8 mouse cellular contexts compared by ENCODE assay signal in the genomic region with DNA sequence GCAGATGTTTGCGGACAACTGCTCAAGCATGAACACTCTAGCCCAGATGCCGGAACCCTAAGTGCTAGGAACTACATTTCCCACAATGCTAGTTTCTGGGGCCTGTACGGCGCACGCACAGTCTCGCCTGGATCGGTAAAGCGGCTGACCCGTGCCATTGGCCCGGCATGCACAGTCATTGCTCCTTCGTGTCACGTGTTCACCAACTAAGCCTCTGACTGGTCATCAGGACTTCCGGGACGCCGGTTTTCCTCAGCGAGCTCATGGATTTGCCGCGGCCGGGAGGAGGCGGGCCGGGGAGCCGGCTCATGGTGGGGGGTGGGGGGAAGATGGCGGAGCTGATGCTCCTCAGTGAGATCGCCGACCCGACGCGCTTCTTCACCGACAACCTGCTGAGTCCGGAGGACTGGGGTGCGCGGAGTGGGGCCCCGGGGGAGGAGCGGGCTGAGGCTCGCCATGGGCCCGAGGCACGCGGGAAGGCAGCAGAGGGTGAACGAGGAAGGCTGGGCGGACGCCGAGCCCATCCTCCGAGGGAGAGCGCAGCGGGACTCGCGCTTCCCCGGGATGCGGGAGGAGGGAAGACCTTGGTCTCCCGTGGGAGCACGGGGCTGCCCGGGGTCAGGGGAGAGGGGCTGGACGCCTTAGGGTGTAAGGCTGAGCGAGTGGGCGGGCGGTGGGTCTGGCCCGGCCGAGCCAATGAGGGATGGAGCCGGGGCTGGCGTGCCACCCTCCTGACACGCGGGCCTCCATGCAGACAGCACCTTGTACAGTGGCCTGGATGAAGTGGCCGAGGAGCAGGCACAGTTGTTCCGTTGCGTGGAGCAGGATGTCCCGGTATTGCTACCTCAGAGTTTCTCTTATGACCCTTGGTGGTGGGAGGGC. TPM values are rescaled to one million over a fixed set of nuclear protein-coding genes. Genes with fewer than 3 reads are reported as not detected.
DNase-seq lines count a peak whose midpoint lies in the region; ATAC-seq and TF ChIP-seq lines count a peak whose summit lies in the region.

A gene (plus strand): TSS at position 241 of the 882 bp plus-strand sequence.

- peak; percentile 97 for ATAC-seq in heart, embryonic 15.5 days (replicated peaks; ENCODE audit: insufficient number of reproducible peaks, insufficient read depth, low FRiP score, low read depth)
- ATAC-seq in liver, embryonic 14.5 days (ENCODE audit: insufficient read depth), result peak; percentile 96
- ATAC-seq in neural tube, embryonic 11.5 days (ENCODE audit: insufficient read depth, low FRiP score, low TSS enrichment), result peak; percentile 97
- ATAC-seq in stomach, postnatal 0 days (ENCODE audit: low FRiP score, low TSS enrichment), result peak; percentile 96

- TF ChIP-seq CTCF in liver, embryonic 14.5 days (IDR thresholded peaks at IDR 0.05; ENCODE audit: low read depth), result no peak
- no peak; the same call in 1 of the 2 replicates for TF ChIP-seq CTCF in stomach, postnatal 0 days (IDR thresholded peaks at IDR 0.05; ENCODE audit: low read depth)

- H3K27ac ChIP-seq in forebrain, embryonic 10.5 days, result peak within 1 kb of the TSS; percentile 95
- peak within 1 kb of the TSS; percentile 76 for H3K27ac ChIP-seq in heart, embryonic 15.5 days
- H3K27ac ChIP-seq in liver, embryonic 14.5 days, result peak within 1 kb of the TSS; percentile 39; the same call in 1 of the 2 replicates
- peak within 1 kb of the TSS; percentile 20; the same call in 1 of the 2 replicates for H3K27ac ChIP-seq in neural tube, embryonic 11.5 days (ENCODE audit: low read depth, low read length)
- peak within 1 kb of the TSS; percentile 83 for H3K27ac ChIP-seq in stomach, postnatal 0 days (replicated peaks)

- no peaks in the 10 kb centered on the region for H3K9me3 ChIP-seq in forebrain, embryonic 10.5 days
- H3K9me3 ChIP-seq in heart, embryonic 15.5 days (replicated peaks), result no peaks in the 10 kb centered on the region
- no peaks in the 10 kb centered on the region for H3K9me3 ChIP-seq in liver, embryonic 14.5 days (ENCODE audit: control insufficient read depth, low read length)
- H3K9me3 ChIP-seq in neural tube, embryonic 11.5 days (ENCODE audit: control insufficient read depth, low read length), result no peaks in the 10 kb centered on the region
- no peaks in the 10 kb centered on the region for H3K9me3 ChIP-seq in stomach, postnatal 0 days (ENCODE audit: control insufficient read depth, low read length)

- H3K9ac ChIP-seq in heart, embryonic 15.5 days, result peak within 1 kb of the TSS; percentile 88
- peak within 1 kb of the TSS; percentile 83 for H3K9ac ChIP-seq in liver, embryonic 14.5 days (replicated peaks)
- peak within 1 kb of the TSS; percentile 91 for H3K9ac ChIP-seq in neural tube, embryonic 11.5 days (ENCODE audit: low read length)
- peak within 1 kb of the TSS; percentile 87 for H3K9ac ChIP-seq in stomach, postnatal 0 days (ENCODE audit: low read length)

- H3K4me2 ChIP-seq in heart, embryonic 15.5 days, result peak within 1 kb of the TSS; percentile 84
- H3K4me2 ChIP-seq in liver, embryonic 14.5 days (ENCODE audit: low read depth), result peak within 1 kb of the TSS; percentile 86
- peak within 1 kb of the TSS; percentile 70 for H3K4me2 ChIP-seq in neural tube, embryonic 11.5 days (ENCODE audit: low read depth)
- H3K4me2 ChIP-seq in stomach, postnatal 0 days (replicated peaks; ENCODE audit: low read depth), result peak within 1 kb of the TSS; percentile 77

- peak within 1 kb of the TSS; percentile 99 for H3K4me3 ChIP-seq in forebrain, embryonic 10.5 days
- peak within 1 kb of the TSS; percentile 100 for H3K4me3 ChIP-seq in heart, embryonic 15.5 days
- peak within 1 kb of the TSS; percentile 89 to 93 for H3K4me3 ChIP-seq in liver, embryonic 14.5 days (ENCODE audit: insufficient read depth in 1 of 2, low read depth in 2 of 2, low read length in 2 of 2)
- H3K4me3 ChIP-seq in neural tube, embryonic 11.5 days (ENCODE audit: low read depth, low read length), result peak within 1 kb of the TSS; percentile 94
- H3K4me3 ChIP-seq in stomach, postnatal 0 days (ENCODE audit: low read depth, low read length), result peak within 1 kb of the TSS; percentile 95

- whole genome bisulfite sequencing in forebrain, embryonic 10.5 days, result 2% methylated on average over 66 of the region's 66 CpGs
- under 1% methylated on average over 66 of the region's 66 CpGs for WGBS in heart, embryonic 15.5 days
- under 1% methylated on average over 66 of the region's 66 CpGs for WGBS in liver, embryonic 14.5 days (ENCODE audit: insufficient replicate concordance)
- 1% methylated on average over 65 of the region's 66 CpGs for WGBS in neural tube, embryonic 11.5 days
- WGBS in stomach, postnatal 0 days, result under 1% methylated on average over 59 of the region's 66 CpGs

- DNase-seq in CD8-positive naive resting alpha-beta T cell, adult 2 months (ENCODE audit: low read depth in 2 of 2, low spot score in 2 of 2), result peak; percentile 91 to 92
- DNase-seq in c-Kit-positive CD71-negative TER-119-negative erythroid progenitor cells, embryonic 14.5 days (ENCODE audit: low read depth), result peak; percentile 92
- peak; percentile 96 for DNase-seq in forebrain, embryonic 10.5 days (ENCODE audit: extremely low spot score, low spot score)
- peak; percentile 97 to 100 for DNase-seq in kidney, postnatal 25 days
- peak; percentile 97 to 98 (median 97) for DNase-seq in liver, embryonic 14.5 days (ENCODE audit: low read depth in 3 of 3, low spot score in 3 of 3)
- DNase-seq in neural tube, embryonic 11.5 days (ENCODE audit: low spot score), result peak; percentile 94
- peak; percentile 96 for DNase-seq in stomach, postnatal 0 days (ENCODE audit: low spot score)

- no peaks in the 10 kb centered on the region for H3K27me3 ChIP-seq in forebrain, embryonic 10.5 days (ENCODE audit: poor library complexity, severe bottlenecking)
- H3K27me3 ChIP-seq in heart, embryonic 15.5 days, result no peaks in the 10 kb centered on the region
- H3K27me3 ChIP-seq in liver, embryonic 14.5 days (ENCODE audit: control insufficient read depth, insufficient read depth, low read length), result no peaks in the 10 kb centered on the region; the same call in 1 of the 2 replicates
- H3K27me3 ChIP-seq in neural tube, embryonic 11.5 days (ENCODE audit: control insufficient read depth, insufficient read depth, low read length), result no peaks in the 10 kb centered on the region
- H3K27me3 ChIP-seq in stomach, postnatal 0 days (ENCODE audit: control insufficient read depth, insufficient read depth, low read length), result no peaks in the 10 kb centered on the region

- peaks cover 43% of the 10 kb centered on the region for H3K4me1 ChIP-seq in forebrain, embryonic 10.5 days
- peaks cover 29% of the 10 kb centered on the region for H3K4me1 ChIP-seq in heart, embryonic 15.5 days (replicated peaks)
- peaks cover 13 to 26% of the 10 kb centered on the region in 2 experiments for H3K4me1 ChIP-seq in liver, embryonic 14.5 days (replicated peaks; ENCODE audit: control insufficient read depth in 2 of 2, insufficient read depth in 2 of 2, low read length in 1 of 2)
- peaks cover 17% of the 10 kb centered on the region for H3K4me1 ChIP-seq in neural tube, embryonic 11.5 days (ENCODE audit: control insufficient read depth, insufficient read depth, low read length)
- no peaks in the 10 kb centered on the region; the same call in 1 of the 2 replicates for H3K4me1 ChIP-seq in stomach, postnatal 0 days (replicated peaks; ENCODE audit: control insufficient read depth, insufficient read depth)

- H3K36me3 ChIP-seq in forebrain, embryonic 10.5 days (replicated peaks), result peaks cover 47% of the 10 kb centered on the region
- peaks cover 30% of the 10 kb centered on the region for H3K36me3 ChIP-seq in heart, embryonic 15.5 days
- H3K36me3 ChIP-seq in liver, embryonic 14.5 days (replicated peaks; ENCODE audit: control insufficient read depth, insufficient read depth, low read depth), result peaks cover 2% of the 10 kb centered on the region
- peaks cover 10% of the 10 kb centered on the region for H3K36me3 ChIP-seq in neural tube, embryonic 11.5 days (ENCODE audit: control insufficient read depth, insufficient read depth, low read length)
- H3K36me3 ChIP-seq in stomach, postnatal 0 days (ENCODE audit: control insufficient read depth, insufficient read depth, low read length), result peaks cover 6% of the 10 kb centered on the region

- no peak for TF ChIP-seq EP300 in liver, embryonic 14.5 days (IDR thresholded peaks at IDR 0.05; ENCODE audit: low read depth)
- TF ChIP-seq EP300 in stomach, postnatal 0 days (optimal IDR thresholded peaks at IDR 0.05), result no peak

RNA-seq across cellular contexts. Expression of the gene that starts here (rescaled TPM):
- 105 and 106 TPM in 2 replicates for polyA plus RNA-seq in forebrain, embryonic 10.5 days (2016; fragmentation: Nextera tagmentation; extraction: Ambion mirVana)
- polyA plus RNA-seq in heart, embryonic 15.5 days (2015; fragmentation: Nextera tagmentation; extraction: Ambion mirVana), result 39.6 and 54.5 TPM in 2 replicates
- polyA plus RNA-seq in liver, embryonic 14.5 days (2012; rRNA removed), result 15.5 and 16.6 TPM in 2 replicates
- polyA plus RNA-seq in liver, embryonic 14.5 days (2014; fragmentation: Nextera tagmentation; extraction: Ambion mirVana), result 11.3 and 12.6 TPM in 2 replicates
- 78.3 and 88.4 TPM in 2 replicates for polyA plus RNA-seq in neural tube, embryonic 11.5 days (2014; fragmentation: Nextera tagmentation; extraction: Ambion mirVana)
- 35.4 and 39.3 TPM in 2 replicates for polyA plus RNA-seq in stomach, postnatal 0 days (2015; fragmentation: Nextera tagmentation; extraction: Ambion mirVana)

Comparison
In these comparisons a context has a peak if more than half of its experiments do, and no peak if none do; other contexts are left out.
1. Peak in every context shown above with its lines: DNase-seq, ATAC-seq, H3K4me3 ChIP-seq and H3K27ac ChIP-seq.
2. H3K27ac ChIP-seq: peak in every context shown above with its lines; median percentile 95 in forebrain, embryonic 10.5 days; 83 in stomach, postnatal 0 days; 76 in heart, embryonic 15.5 days; 39 in liver, embryonic 14.5 days; 20 in neural tube, embryonic 11.5 days.